21 mouse cellular contexts compared by ENCODE assay signal in genomic region chr13:37625532-37626235, GRCm38 (mm10).
"Had no signal": no experiment of that assay in that cellular context is flagged by ENCODE, and none has a peak within 500 bp of the region (broad histone marks: within the 10 kb centered on the region; RNA-seq: fewer than 3 reads in every experiment).

No protein-coding gene starts in this region.

- H3K36me3 ChIP-seq: kidney, embryonic 15.5 days; limb, embryonic 10.5 days; limb, embryonic 13.5 days; lung, embryonic 15.5 days; midbrain, embryonic 10.5 days; midbrain, embryonic 13.5 days; neural tube, embryonic 13.5 days had no signal

- ATAC-seq: hindbrain, postnatal 0 days; inflammation-experienced regulatory T-cells, adult 6 months; intestine, postnatal 0 days; midbrain, embryonic 13.5 days had no signal

- H3K9me3 ChIP-seq: kidney, embryonic 15.5 days; limb, embryonic 10.5 days; limb, embryonic 13.5 days; lung, embryonic 15.5 days; midbrain, embryonic 10.5 days; midbrain, embryonic 13.5 days; neural tube, embryonic 13.5 days had no signal

- H3K27ac ChIP-seq: hindbrain, postnatal 0 days; kidney, embryonic 15.5 days; limb, embryonic 10.5 days; limb, embryonic 13.5 days; lung, embryonic 15.5 days; midbrain, embryonic 10.5 days; midbrain, embryonic 13.5 days; neural tube, embryonic 13.5 days had no signal

- H3K4me1 ChIP-seq: midbrain, embryonic 10.5 days; midbrain, embryonic 13.5 days had no signal

- H3K27me3 ChIP-seq: kidney, embryonic 15.5 days; limb, embryonic 13.5 days; lung, embryonic 15.5 days; midbrain, embryonic 13.5 days; neural tube, embryonic 13.5 days had no signal

- H3K4me3 ChIP-seq: kidney, embryonic 15.5 days; limb, embryonic 10.5 days; limb, embryonic 13.5 days; lung, embryonic 15.5 days; megakaryocyte, embryonic 14.5 days; midbrain, embryonic 10.5 days; midbrain, embryonic 13.5 days; myocyte; neural tube, embryonic 13.5 days had no signal

- H3K4me2 ChIP-seq: kidney, embryonic 15.5 days; limb, embryonic 13.5 days; lung, embryonic 15.5 days; midbrain, embryonic 13.5 days; neural tube, embryonic 13.5 days had no signal

- DNase-seq: kidney, adult 8-10 months; kidney, postnatal 10 days; kidney, postnatal 36 days; layer of hippocampus, postnatal 36 days; lung, adult 18-20 months; lung, postnatal 10 days; lung, postnatal 36 days; retina, postnatal 1 day; thymus, postnatal 25 days had no signal

- H3K9ac ChIP-seq: kidney, embryonic 15.5 days; limb, embryonic 13.5 days; lung, embryonic 15.5 days; midbrain, embryonic 13.5 days; neural tube, embryonic 13.5 days had no signal
